Mouse (Mus musculus): Measurements from ENCODE around the gene Ramp1. TPM values are rescaled to one million over a fixed set of nuclear protein-coding genes. Genes with fewer than 3 reads are reported as not detected.

Gene Ramp1
- total and polyA plus RNA-seq, 3 experiments: 4.1 to 5.6 TPM; not detected in 1

DNA sequence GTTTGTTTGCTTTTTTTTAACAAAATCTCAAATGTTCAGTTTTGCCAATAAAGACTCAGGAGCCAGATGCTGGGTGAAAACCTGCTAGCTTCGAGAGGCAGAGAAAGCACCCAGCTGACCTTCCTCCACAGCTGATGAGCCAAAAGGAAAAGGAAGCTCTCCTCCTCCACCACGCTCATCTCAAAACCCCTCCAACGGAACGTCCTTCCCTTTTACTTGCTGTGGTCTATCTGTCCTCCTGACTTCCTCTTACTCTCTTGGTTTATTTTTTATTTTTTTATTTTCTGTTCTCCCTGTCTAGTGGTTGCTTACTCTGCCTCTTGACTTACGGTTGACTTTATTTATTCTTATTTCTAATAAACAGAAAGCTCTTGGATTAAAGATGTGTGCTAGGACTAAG, 55.8 kb downstream of the Ramp1 start (continued):
- TF ChIP-seq GABPA (IDR thresholded peaks at IDR 0.05; ENCODE audit: low read depth, low read length): no peak
- peak; percentile 76 for TF ChIP-seq MYC (IDR thresholded peaks at IDR 0.05; ENCODE audit: low read depth, low read length)
- no peak for TF ChIP-seq UBTF (IDR thresholded peaks at IDR 0.05; ENCODE audit: borderline replicate concordance, insufficient read depth, low read depth, low read length)
- TF ChIP-seq ZNF384 (IDR thresholded peaks at IDR 0.05; ENCODE audit: low read depth, low read length): peak; percentile 93
- peak; percentile 49; the same call in 1 of the 2 replicates for TF ChIP-seq RCOR1 (IDR thresholded peaks at IDR 0.05; ENCODE audit: low read depth, low read length)
- TF ChIP-seq ETS1 (IDR thresholded peaks at IDR 0.05; ENCODE audit: low read depth, low read length): peak; percentile 96
- TF ChIP-seq ZKSCAN1 (IDR thresholded peaks at IDR 0.05; ENCODE audit: low read depth, low read length): 0 out of 2 replicates have a peak, but pooled peaks have one; percentile 12
- TF ChIP-seq MEF2A (IDR thresholded peaks at IDR 0.05; ENCODE audit: extremely low read depth, insufficient replicate concordance, low read depth, low read length, poor library complexity, severe bottlenecking): no peak
- TF ChIP-seq KAT2A (conservative IDR thresholded peaks at IDR 0.05; ENCODE audit: low read depth, low read length): 0 out of 2 replicates have a peak, but pooled peaks have one; percentile 28
- TF ChIP-seq CHD2 (IDR thresholded peaks at IDR 0.05; ENCODE audit: low read length): no peak
- TF ChIP-seq EP300 (IDR thresholded peaks at IDR 0.05; ENCODE audit: low read depth in 1 of 2, low read length in 2 of 2): peak; percentile 72; a peak in 3 of 4 replicates
- TF ChIP-seq HCFC1 (IDR thresholded peaks at IDR 0.05; ENCODE audit: low read depth, low read length): peak; percentile 30; the same call in 1 of the 2 replicates
- TF ChIP-seq POLR2AphosphoS5 (IDR thresholded peaks at IDR 0.05; ENCODE audit: borderline replicate concordance, low read depth, low read length): no peak
- TF ChIP-seq GATA1 (IDR thresholded peaks at IDR 0.05; ENCODE audit: low read depth, low read length): no peak
- TF ChIP-seq TAL1 (IDR thresholded peaks at IDR 0.05; ENCODE audit: low read length): no peak
- peak; percentile 37; the same call in 1 of the 2 replicates for TF ChIP-seq JUND (IDR thresholded peaks at IDR 0.05; ENCODE audit: low read depth, low read length)
- no peak for TF ChIP-seq NRF1 (IDR thresholded peaks at IDR 0.05; ENCODE audit: insufficient read depth, low read depth, low read length, poor library complexity, severe bottlenecking)
- no peak for TF ChIP-seq CTCF (IDR thresholded peaks at IDR 0.05 in 2 of 3, conservative IDR thresholded peaks at IDR 0.05 in 1 of 3; ENCODE audit: control insufficient read depth in 1 of 3, insufficient read depth in 1 of 3, low read depth in 2 of 3, low read length in 3 of 3, poor library complexity in 1 of 3, severe bottlenecking in 1 of 3)
- TF ChIP-seq BHLHE40 (IDR thresholded peaks at IDR 0.05; ENCODE audit: borderline replicate concordance, low read depth, low read length): 0 out of 2 replicates have a peak, but pooled peaks have one; percentile 42
- peak; percentile 62; the same call in 1 of the 2 replicates for TF ChIP-seq MYB (IDR thresholded peaks at IDR 0.05; ENCODE audit: low read depth, low read length)
- TF ChIP-seq TBP (IDR thresholded peaks at IDR 0.05; ENCODE audit: low read depth, low read length): peak; percentile 78

DNA sequence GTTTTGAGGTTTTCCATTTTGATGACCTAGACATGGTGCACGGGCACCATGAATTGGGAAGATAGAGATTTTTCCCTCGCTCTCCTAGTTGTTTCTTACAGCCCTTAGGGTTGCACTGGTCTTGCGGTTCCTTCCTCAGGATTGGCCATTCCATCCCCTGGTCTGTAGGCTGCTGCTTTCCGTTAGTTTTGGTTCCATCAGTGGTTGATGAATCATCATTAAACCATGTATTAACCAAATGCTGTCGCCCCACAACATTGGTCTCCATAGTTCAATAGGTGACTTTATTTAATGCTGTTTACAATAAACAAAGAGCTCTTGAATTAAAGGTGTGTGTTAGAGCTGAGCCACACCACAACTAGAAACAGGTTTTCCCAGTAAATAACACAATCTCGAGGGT, 58.1 kb downstream of the Ramp1 start:
- Histone ChIP-seq H3K4me1 (ENCODE audit: control insufficient read depth in 1 of 2, insufficient read depth in 2 of 2, low read length in 2 of 2) (peaks cover 23 to 27% of the 10 kb centered on the region in 2 experiments), H3K9me3 (replicated peaks; ENCODE audit: insufficient read depth, low read length) (no peaks in the 10 kb centered on the region)
- no peak for TF ChIP-seq E2F4 (IDR thresholded peaks at IDR 0.05; ENCODE audit: borderline replicate concordance, low read depth, low read length)
- TF ChIP-seq BHLHE40 (IDR thresholded peaks at IDR 0.05; ENCODE audit: borderline replicate concordance, low read depth, low read length): no peak
- TF ChIP-seq POLR2AphosphoS5 (IDR thresholded peaks at IDR 0.05; ENCODE audit: borderline replicate concordance, low read depth, low read length): no peak
- TF ChIP-seq ZC3H11A (IDR thresholded peaks at IDR 0.05; ENCODE audit: low read depth, low read length): no peak
- TF ChIP-seq SIN3A (IDR thresholded peaks at IDR 0.05; ENCODE audit: low read length): no peak
- TF ChIP-seq ETS1 (IDR thresholded peaks at IDR 0.05; ENCODE audit: low read depth, low read length): no peak
- no peak for TF ChIP-seq MYC (IDR thresholded peaks at IDR 0.05; ENCODE audit: low read depth, low read length)
- no peak for TF ChIP-seq EP300 (IDR thresholded peaks at IDR 0.05; ENCODE audit: low read depth in 1 of 2, low read length in 2 of 2)
- no peak for TF ChIP-seq NRF1 (IDR thresholded peaks at IDR 0.05; ENCODE audit: insufficient read depth, low read depth, low read length, poor library complexity, severe bottlenecking)
- TF ChIP-seq CHD2 (IDR thresholded peaks at IDR 0.05; ENCODE audit: low read length): no peak
- TF ChIP-seq POLR2A (IDR thresholded peaks at IDR 0.05; ENCODE audit: control insufficient read depth in 1 of 2, insufficient read depth in 1 of 2, low read depth in 1 of 2, low read length in 2 of 2, poor library complexity in 1 of 2): no peak
- TF ChIP-seq ZKSCAN1 (IDR thresholded peaks at IDR 0.05; ENCODE audit: low read depth, low read length): no peak
- no peak for TF ChIP-seq ZMIZ1 (IDR thresholded peaks at IDR 0.05; ENCODE audit: low read depth, low read length)
- TF ChIP-seq TBP (IDR thresholded peaks at IDR 0.05; ENCODE audit: low read depth, low read length): no peak
- no peak for TF ChIP-seq SMC3 (IDR thresholded peaks at IDR 0.05; ENCODE audit: low read depth, low read length)
- no peak for TF ChIP-seq NELFE (IDR thresholded peaks at IDR 0.05; ENCODE audit: low read depth, low read length)
- TF ChIP-seq MAZ (IDR thresholded peaks at IDR 0.05; ENCODE audit: low read depth, low read length): no peak
- no peak for TF ChIP-seq KAT2A (conservative IDR thresholded peaks at IDR 0.05; ENCODE audit: low read depth, low read length)

More for the DNA sequence above, 58.1 kb downstream of the Ramp1 start:
- H3K9ac ChIP-seq (ENCODE audit: control insufficient read depth, low read depth, low read length, poor library complexity, severe bottlenecking): no peak overlapping the region
- no peak overlapping the region for H3K4me3 ChIP-seq (ENCODE audit: control insufficient read depth in 1 of 2, insufficient read depth in 1 of 2, low read depth in 2 of 2, low read length in 2 of 2)
- H3K27ac ChIP-seq (ENCODE audit: control insufficient read depth, low read depth, low read length): no peak overlapping the region
- no peaks in the 10 kb centered on the region for H3K79me2 ChIP-seq (ENCODE audit: control insufficient read depth, insufficient read depth, low read length, poor library complexity)
- H3K27me3 ChIP-seq (ENCODE audit: control insufficient read depth in 1 of 2, insufficient read depth in 2 of 2, low read length in 2 of 2): no peaks in the 10 kb centered on the region
- peaks cover 0 to 25% of the 10 kb centered on the region in 2 experiments; a peak in 2 of 4 replicates for H3K36me3 ChIP-seq (ENCODE audit: control insufficient read depth in 1 of 2, insufficient read depth in 2 of 2, low read length in 2 of 2)
- DNase-seq (ENCODE audit: low read depth, low spot score): no peak
